Mouse (Mus musculus) kidney, embryonic 14.5 days (tissue): Measurements from ENCODE around the gene Net1. TPM values are rescaled to one million over a fixed set of nuclear protein-coding genes. Genes with fewer than 3 reads are reported as not detected.

Source experiments
- ATAC-seq: fragments of 200-750 bp; cut with Nextera tagmentation; 2 replicates; pipeline ENCODE4 v1.8.0; 2017; ENCODE audit warnings: moderate number of reproducible peaks, mild to moderate bottlenecking, moderate TSS enrichment, moderate library complexity; ENCODE audit not compliant: low FRiP score, low TSS enrichment
- H3K27ac ChIP-seq: fragments of 300-500 bp; sonication (generic); 2 replicates; pipeline ENCODE4 v1.5.1; 2014; ENCODE audit warnings: low read depth, mild to moderate bottlenecking, low read length, moderate library complexity, mixed read lengths
- H3K27me3 ChIP-seq: fragments of 300-500 bp; sonication (generic); 2 replicates; pipeline ENCODE4 v1.6.1; 2014; ENCODE audit warnings: mild to moderate bottlenecking, low read length; ENCODE audit not compliant: control insufficient read depth, insufficient read depth
- H3K36me3 ChIP-seq: fragments of 300-500 bp; sonication (generic); 2 replicates; pipeline ENCODE4 v1.6.1; 2014; ENCODE audit warnings: low read length, mixed read lengths; ENCODE audit not compliant: control insufficient read depth, insufficient read depth
- H3K4me1 ChIP-seq: fragments of 300-500 bp; sonication (generic); 2 replicates; pipeline ENCODE4 v1.6.1; 2014; ENCODE audit warnings: low read length, mixed read lengths; ENCODE audit not compliant: control insufficient read depth, insufficient read depth
- H3K4me2 ChIP-seq: fragments of 300-500 bp; sonication (generic); replicated peaks from 2 replicates; pipeline ENCODE4 v1.6.1; 2014; ENCODE audit warnings: low read depth, mild to moderate bottlenecking, low read length
- H3K4me3 ChIP-seq: fragments of 300-500 bp; sonication (generic); 2 replicates; pipeline ENCODE4 v1.5.1; 2014; ENCODE audit warnings: mild to moderate bottlenecking, low read length
- H3K9ac ChIP-seq: fragments of 300-500 bp; sonication (generic); 2 replicates; pipeline ENCODE4 v1.6.1; 2014; ENCODE audit warnings: low read depth, mild to moderate bottlenecking, low read length, moderate library complexity
- H3K9me3 ChIP-seq: fragments of 300-500 bp; sonication (generic); 2 replicates; pipeline ENCODE4 v1.6.1; 2016; ENCODE audit warnings: low read length; ENCODE audit not compliant: control insufficient read depth
- WGBS: fragments of 180-500 bp; shearing (Covaris S2); extraction: QIAGEN DNeasy Blood & Tissue Kit; methylation state at CpG from one replicate; pipeline ENCODE4 v1.1.7; 2014; 5-methylcytosine and 5-hydroxymethylcytosine counted together
- polyA plus RNA-seq: library from polyadenylated mRNA; unstranded; fragments of >200 nt; fragmentation: Nextera tagmentation; extraction: Ambion mirVana; gene quantifications from 2 replicates; pipeline ENCODE4 v1.2.1, GENCODE M21; 2014

Net1 gene
- polyA plus RNA-seq, 1 experiment from 2014 or later: 43.9 TPM

DNA sequence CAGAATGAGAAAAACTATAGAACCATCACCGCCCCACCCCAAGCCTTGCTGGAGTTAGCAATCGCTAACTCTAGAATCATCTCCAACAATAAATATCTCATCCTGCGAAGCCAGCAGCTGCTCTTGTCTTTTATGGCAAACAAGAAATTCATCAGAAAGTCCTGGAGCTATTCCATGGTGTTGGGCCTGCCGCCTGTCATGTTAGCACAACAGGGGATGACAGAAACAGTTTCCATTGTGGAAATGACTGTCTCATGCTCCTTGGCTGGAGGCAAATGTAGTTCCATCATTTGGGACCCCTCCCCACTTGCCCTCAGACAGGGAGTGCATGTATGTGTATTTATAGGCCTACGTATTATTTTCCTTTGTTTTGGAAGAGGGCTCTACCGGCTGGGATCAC is 41.6 kb downstream of the Net1 start:
- H3K4me3 ChIP-seq: no peak overlapping the region
- 74% methylated on average over 6 of the region's 6 CpGs for WGBS
- no peaks in the 10 kb centered on the region for H3K9me3 ChIP-seq
- H3K4me2 ChIP-seq: no peak overlapping the region
- H3K27me3 ChIP-seq: no peaks in the 10 kb centered on the region
- no peak overlapping the region for H3K27ac ChIP-seq
- H3K9ac ChIP-seq: no peak overlapping the region
- H3K36me3 ChIP-seq: peaks cover 3% of the 10 kb centered on the region; the same call in 1 of the 2 replicates
- ATAC-seq: 0 out of 2 replicates have a peak, but pooled peaks have one; percentile 7
- no peaks in the 10 kb centered on the region for H3K4me1 ChIP-seq

GRCm38 (mm10) chr13:3872832-3873231 is 45.2 kb downstream of the Net1 start:
- Histone ChIP-seq H3K9me3 (no peaks in the 10 kb centered on the region), H3K27me3 (no peaks in the 10 kb centered on the region), H3K4me3 (no peak overlapping the region), H3K9ac (no peak overlapping the region), H3K36me3 (no peaks in the 10 kb centered on the region), H3K4me2 (no peak overlapping the region), H3K27ac (no peak overlapping the region), H3K4me1 (no peaks in the 10 kb centered on the region)
- WGBS: 91% methylated on average over 4 of the region's 4 CpGs
- no peak for ATAC-seq

DNA sequence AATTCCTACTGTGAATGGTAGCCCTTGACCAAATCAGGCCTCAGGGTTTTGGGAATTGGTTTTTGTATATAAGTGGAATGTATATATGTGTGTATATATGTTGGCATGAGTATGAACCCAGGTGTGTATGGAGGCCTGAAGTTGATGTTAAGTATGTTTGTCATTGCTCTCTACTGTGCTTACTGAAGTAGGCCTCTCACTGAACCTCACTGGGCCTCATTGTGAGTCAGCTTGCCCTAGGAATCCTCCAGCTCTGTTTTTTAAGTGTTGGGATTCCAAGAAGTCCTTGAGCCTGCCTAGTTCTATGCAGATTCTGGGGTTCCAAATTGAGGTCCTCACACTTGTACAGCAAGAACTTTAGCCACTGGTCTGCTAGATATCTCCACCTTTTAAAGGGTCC is 48.1 kb downstream of the Net1 start:
- H3K4me1 ChIP-seq: no peaks in the 10 kb centered on the region
- no peak overlapping the region for H3K4me2 ChIP-seq
- no peaks in the 10 kb centered on the region for H3K27me3 ChIP-seq
- H3K9ac ChIP-seq: no peak overlapping the region
- ATAC-seq: no peak
- no peaks in the 10 kb centered on the region for H3K36me3 ChIP-seq
- H3K27ac ChIP-seq: no peak overlapping the region
- H3K9me3 ChIP-seq: no peaks in the 10 kb centered on the region
- H3K4me3 ChIP-seq: no peak overlapping the region

DNA sequence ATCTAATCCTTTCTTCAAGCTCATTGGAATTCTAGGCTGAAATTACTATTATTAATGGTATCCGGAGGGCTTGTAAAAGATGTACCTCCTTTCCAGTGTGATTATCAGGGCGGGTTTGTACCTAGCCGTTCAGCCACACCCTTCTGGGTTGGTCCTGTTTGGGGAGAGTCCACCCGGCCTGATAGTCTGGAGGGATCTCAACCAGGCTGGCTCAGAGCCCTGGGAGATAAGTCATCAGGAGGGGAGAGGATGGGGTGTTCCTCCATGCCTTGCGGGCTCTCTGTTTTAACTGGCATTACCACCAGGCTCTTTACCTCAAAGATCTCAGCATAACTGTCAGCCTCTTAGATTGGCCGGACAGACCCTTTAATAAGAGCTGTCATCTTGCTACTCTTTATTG is 50.9 kb downstream of the Net1 start:
- H3K4me2 ChIP-seq: no peak overlapping the region
- no peak overlapping the region for H3K27ac ChIP-seq
- 89% methylated on average over 6 of the region's 6 CpGs for WGBS
- H3K4me3 ChIP-seq: no peak overlapping the region
- no peak overlapping the region for H3K9ac ChIP-seq
- no peaks in the 10 kb centered on the region for H3K4me1 ChIP-seq
- H3K27me3 ChIP-seq: no peaks in the 10 kb centered on the region
- H3K36me3 ChIP-seq: no peaks in the 10 kb centered on the region
- ATAC-seq: no peak
- H3K9me3 ChIP-seq: no peaks in the 10 kb centered on the region

DNA sequence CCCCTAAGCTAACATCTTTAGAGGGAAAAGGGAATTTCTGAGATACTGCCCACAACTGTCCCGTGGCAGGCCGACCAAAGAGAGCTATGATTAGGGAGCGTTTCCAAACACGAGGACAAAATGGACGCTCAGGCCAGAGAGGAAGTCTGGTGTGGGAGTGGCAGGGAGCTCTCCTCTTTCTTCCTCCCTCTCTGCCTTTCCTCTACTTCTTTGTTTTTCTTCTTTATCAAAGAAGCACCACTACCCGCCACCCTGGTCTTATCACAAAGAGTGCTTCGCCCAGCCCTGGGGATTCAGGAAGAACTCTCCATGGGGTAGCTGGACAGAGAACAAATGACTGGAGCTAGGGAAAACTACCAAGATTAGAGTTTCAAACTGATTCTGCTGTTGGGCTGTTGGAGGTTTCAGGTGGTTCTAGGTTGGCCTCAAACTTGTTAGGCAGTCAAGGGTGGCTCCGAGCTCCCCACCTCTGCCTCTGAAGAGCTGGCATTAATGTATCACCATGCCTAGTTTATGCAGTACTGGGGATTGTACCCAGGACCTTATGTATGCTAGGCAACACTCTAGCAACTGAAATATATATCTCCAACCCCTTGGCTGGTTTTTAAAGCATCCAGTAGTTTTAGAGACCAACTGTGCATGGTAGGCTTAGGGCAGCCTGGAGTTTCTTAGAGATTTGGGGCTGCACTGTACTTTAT is 51.5 kb downstream of the Net1 start:
- Histone ChIP-seq H3K27ac (no peak overlapping the region), H3K27me3 (no peaks in the 10 kb centered on the region), H3K4me3 (no peak overlapping the region), H3K9ac (no peak overlapping the region), H3K4me1 (no peaks in the 10 kb centered on the region), H3K4me2 (no peak overlapping the region), H3K9me3 (no peaks in the 10 kb centered on the region), H3K36me3 (no peaks in the 10 kb centered on the region)
- WGBS: 86% methylated on average over 8 of the region's 8 CpGs
- no peak for ATAC-seq

DNA sequence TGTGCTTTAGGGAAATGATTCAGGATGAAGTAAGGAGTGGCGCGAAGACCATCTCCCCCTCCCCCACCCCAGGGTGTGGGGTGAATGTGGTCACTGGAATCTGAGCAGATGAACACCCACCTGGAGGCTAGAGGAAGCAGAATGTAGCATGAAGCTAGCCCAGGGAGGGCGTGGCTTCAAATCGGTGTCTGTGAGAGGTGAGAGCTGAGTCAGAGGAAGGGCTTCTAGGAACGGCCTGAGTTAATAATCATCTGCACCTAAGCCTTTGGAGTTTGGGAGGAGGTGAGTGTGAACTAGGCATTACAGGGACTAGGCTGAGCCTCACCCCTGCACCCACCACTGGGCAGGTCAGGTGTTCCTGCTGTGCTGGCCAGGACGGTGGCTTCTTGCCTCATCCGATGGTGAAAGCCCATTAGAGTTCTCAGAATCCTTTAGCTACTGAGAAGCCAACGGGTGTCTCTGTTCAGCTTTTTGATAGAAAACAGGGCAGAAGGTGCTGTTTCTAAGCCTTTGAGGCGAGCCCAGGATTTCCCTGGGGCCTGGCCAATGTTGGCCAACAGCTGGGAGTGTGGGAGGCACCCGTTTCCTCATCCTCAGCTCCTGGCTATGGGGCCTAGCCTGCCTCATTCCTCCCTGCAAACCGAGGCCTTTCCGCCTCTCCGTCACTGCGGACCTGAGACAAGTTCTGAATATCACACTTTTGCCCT is 52.2 kb downstream of the Net1 start:
- Histone ChIP-seq H3K27ac (no peak overlapping the region), H3K36me3 (no peaks in the 10 kb centered on the region), H3K4me3 (no peak overlapping the region), H3K4me2 (no peak overlapping the region), H3K27me3 (no peaks in the 10 kb centered on the region), H3K9me3 (no peaks in the 10 kb centered on the region), H3K9ac (no peak overlapping the region), H3K4me1 (no peaks in the 10 kb centered on the region)
- ATAC-seq: peak; percentile 58
- WGBS: 80% methylated on average over 14 of the region's 14 CpGs

DNA sequence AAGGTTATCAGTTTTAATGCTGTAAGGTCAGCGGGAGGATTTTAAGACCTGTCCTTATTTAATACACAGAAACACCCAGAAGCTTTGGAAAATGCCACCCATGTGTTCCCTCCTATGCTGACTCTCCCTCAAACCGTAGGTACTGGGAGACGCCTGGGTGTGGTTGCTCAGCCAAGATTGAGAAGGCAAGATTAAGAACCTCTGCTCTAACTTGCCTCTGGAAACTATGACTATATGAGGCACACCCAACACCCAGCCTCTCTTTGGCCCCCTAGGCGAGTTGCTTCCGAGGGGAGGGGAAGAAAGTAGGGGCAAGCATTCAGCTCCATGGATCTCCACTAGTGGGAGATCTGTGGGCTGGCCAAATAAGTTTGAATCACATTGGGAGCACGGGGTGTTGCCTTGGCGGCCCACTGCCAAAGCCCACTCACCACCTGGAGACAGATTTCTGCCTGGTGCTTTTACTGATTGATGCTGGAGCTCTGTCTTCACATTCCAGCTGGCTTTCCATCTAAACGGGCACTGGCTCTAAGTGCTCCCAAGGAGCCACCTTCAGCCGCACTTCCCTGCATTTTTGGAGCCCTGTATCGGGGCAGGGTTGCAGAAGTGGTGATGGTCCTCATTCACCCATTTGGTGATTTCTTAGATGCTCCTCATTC is 55.0 kb downstream of the Net1 start:
- H3K27ac ChIP-seq: no peak overlapping the region
- no peak for ATAC-seq
- no peaks in the 10 kb centered on the region for H3K36me3 ChIP-seq
- no peaks in the 10 kb centered on the region for H3K27me3 ChIP-seq
- H3K4me2 ChIP-seq: no peak overlapping the region
- H3K9me3 ChIP-seq: no peaks in the 10 kb centered on the region
- H3K9ac ChIP-seq: no peak overlapping the region
- 89% methylated on average over 10 of the region's 10 CpGs for WGBS
- no peaks in the 10 kb centered on the region for H3K4me1 ChIP-seq
- H3K4me3 ChIP-seq: no peak overlapping the region

DNA sequence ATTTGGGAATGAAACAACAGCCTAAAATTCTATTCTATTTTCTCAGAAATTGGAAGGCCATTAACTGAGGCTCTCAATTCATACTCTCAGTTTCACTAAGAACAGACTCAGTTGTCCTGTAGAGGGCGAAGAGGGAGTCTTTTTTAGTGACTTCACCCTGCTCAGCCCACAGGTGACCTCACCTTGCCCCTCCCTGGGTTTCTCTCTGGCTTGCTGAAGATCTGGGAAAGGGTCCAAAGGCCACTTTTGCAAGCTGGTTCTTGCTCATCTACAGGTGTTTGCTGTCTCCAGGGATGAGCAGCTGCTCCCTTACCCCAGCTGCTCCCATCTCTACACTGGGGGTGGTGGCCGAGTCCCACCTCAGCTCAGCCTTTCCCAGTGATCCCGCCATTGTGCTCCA is 55.7 kb downstream of the Net1 start:
- Histone ChIP-seq H3K27me3 (no peaks in the 10 kb centered on the region), H3K4me3 (no peak overlapping the region), H3K9ac (no peak overlapping the region), H3K9me3 (no peaks in the 10 kb centered on the region), H3K36me3 (no peaks in the 10 kb centered on the region), H3K4me1 (no peaks in the 10 kb centered on the region), H3K4me2 (no peak overlapping the region), H3K27ac (no peak overlapping the region)
- no peak for ATAC-seq
- WGBS: 83% methylated on average over 3 of the region's 3 CpGs

GRCm38 (mm10) chr13:3861251-3861650 is 56.8 kb downstream of the Net1 start:
- no peak overlapping the region for H3K27ac ChIP-seq
- no peak overlapping the region for H3K4me2 ChIP-seq
- WGBS: 89% methylated on average over 8 of the region's 8 CpGs
- no peak for ATAC-seq
- H3K27me3 ChIP-seq: no peaks in the 10 kb centered on the region
- no peak overlapping the region for H3K4me3 ChIP-seq
- no peaks in the 10 kb centered on the region for H3K36me3 ChIP-seq
- H3K9ac ChIP-seq: no peak overlapping the region
- no peaks in the 10 kb centered on the region for H3K4me1 ChIP-seq
- no peaks in the 10 kb centered on the region for H3K9me3 ChIP-seq
